In the genomic region with DNA sequence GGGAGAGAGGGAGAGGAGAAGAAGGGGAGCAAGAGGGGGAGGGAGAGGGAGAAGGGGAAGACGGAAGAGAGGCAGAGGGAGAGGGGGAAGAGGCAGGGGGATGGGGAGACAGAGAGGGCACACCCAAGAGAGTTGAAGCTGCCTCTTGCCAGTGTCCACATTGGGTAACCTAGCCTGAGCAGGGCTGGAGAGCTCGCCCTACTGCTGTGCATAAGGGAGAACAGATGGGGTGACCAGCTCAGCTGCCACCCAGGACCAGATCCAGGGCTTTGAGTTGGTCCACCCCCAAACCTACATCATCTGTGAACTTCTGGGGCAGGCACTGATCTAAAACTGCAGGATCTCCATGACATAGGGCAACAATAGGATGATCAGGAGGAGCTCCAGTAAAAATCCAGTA, we compare ENCODE assay signal across 25 mouse cellular contexts.
"Had no signal": no experiment of that assay in that cellular context is flagged by ENCODE, and none has a peak within 500 bp of the region (broad histone marks: within the 10 kb centered on the region; RNA-seq: fewer than 3 reads in every experiment).

No protein-coding gene starts in this region.

- H3K27ac ChIP-seq: heart, embryonic 10.5 days; heart, embryonic 13.5 days; heart, embryonic 15.5 days; hindbrain, embryonic 13.5 days; kidney, embryonic 15.5 days; kidney, postnatal 0 days; left cerebral cortex, adult 2 months; limb, embryonic 10.5 days; limb, embryonic 12.5 days; liver, embryonic 13.5 days; liver, embryonic 15.5 days had no signal

- H3K9ac ChIP-seq: heart, embryonic 13.5 days; heart, embryonic 15.5 days; hindbrain, embryonic 13.5 days; kidney, embryonic 15.5 days; limb, embryonic 12.5 days; liver, embryonic 13.5 days; liver, embryonic 15.5 days had no signal

- H3K36me3 ChIP-seq: heart, embryonic 15.5 days; kidney, embryonic 15.5 days; limb, embryonic 10.5 days; liver, embryonic 13.5 days; liver, embryonic 15.5 days had no signal

- H3K4me1 ChIP-seq: liver, embryonic 13.5 days; liver, embryonic 15.5 days had no signal

- DNase-seq: gastrocnemius, postnatal 10 days; gastrocnemius, postnatal 25 days; heart, adult 18-20 months; heart, postnatal 14 days; heart, postnatal 36 days; kidney, adult 11 months; kidney, adult 2 months; kidney, adult 9 months; kidney, postnatal 14 days; kidney, postnatal 36 days; liver; liver, embryonic 13.5 days had no signal

- H3K4me3 ChIP-seq: heart, embryonic 10.5 days; heart, embryonic 13.5 days; heart, embryonic 15.5 days; hindbrain, embryonic 13.5 days; kidney, embryonic 15.5 days; left cerebral cortex, adult 2 months; limb, embryonic 10.5 days; limb, embryonic 12.5 days; liver, embryonic 13.5 days; liver, embryonic 15.5 days had no signal

- H3K4me2 ChIP-seq: heart, embryonic 13.5 days; heart, embryonic 15.5 days; hindbrain, embryonic 13.5 days; kidney, embryonic 15.5 days; limb, embryonic 12.5 days; liver, embryonic 11.5 days; liver, embryonic 13.5 days; liver, embryonic 15.5 days had no signal

- H3K27me3 ChIP-seq: heart, embryonic 13.5 days; heart, embryonic 15.5 days; hindbrain, embryonic 13.5 days; kidney, embryonic 15.5 days; limb, embryonic 12.5 days; liver, embryonic 13.5 days; liver, embryonic 15.5 days had no signal

- H3K9me3 ChIP-seq: heart, embryonic 10.5 days; heart, embryonic 13.5 days; heart, embryonic 15.5 days; hindbrain, embryonic 13.5 days; kidney, embryonic 15.5 days; limb, embryonic 10.5 days; limb, embryonic 12.5 days; liver, embryonic 13.5 days; liver, embryonic 15.5 days had no signal

- ATAC-seq: hindbrain, embryonic 16.5 days; intestine, embryonic 16.5 days had no signal
